8 mouse cellular contexts compared by ENCODE assay signal in the genomic region with DNA sequence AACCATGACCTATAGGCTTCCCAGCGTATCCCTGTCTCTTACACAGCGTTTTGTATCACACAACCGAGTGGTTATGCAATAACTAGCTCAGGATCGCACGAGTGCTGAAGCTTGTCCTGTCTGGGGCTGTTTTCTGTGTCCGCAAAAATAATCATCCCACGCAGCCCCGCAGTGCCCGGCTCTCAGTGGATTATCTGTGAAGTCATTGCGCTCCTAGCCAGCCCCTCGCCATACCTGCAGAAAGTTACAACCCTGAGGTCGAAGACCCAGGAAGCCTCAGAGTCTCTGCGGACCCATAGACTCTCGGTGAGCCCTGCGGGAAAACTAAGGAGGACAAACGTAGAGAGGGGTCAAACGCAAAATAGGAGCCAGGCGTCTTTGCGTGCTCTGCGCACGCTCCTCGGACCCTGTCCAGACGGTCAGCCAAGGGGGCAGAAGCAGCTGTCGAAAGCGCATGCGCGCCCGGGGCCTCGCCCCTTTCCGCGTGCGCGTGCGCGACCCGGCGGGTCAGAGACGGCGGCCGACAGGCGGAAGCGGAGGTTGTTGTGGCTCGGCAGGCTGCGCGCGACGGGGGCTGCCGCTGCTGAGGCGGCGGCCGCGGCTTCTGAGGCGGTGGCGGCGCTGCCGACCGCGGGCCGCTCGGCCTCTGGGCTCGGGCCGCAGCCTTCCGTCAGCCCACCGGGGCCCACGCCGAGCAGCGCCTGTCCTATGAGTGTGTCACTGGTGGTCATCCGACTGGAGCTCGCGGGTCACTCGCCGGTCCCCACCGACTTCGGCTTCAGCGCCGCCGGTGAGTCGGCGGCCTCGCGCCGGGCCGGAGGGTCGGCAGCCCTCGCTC. TPM values are rescaled to one million over a fixed set of nuclear protein-coding genes. Genes with fewer than 3 reads are reported as not detected.
DNase-seq lines count a peak whose midpoint lies in the region; ATAC-seq and TF ChIP-seq lines count a peak whose summit lies in the region.

A gene (minus strand): TSS at position 456 of the 838 bp plus-strand sequence.
A gene (plus strand): TSS at position 505 of the 838 bp plus-strand sequence.

- TF ChIP-seq CTCF in liver, adult 2 months (IDR thresholded peaks at IDR 0.05; ENCODE audit: low read depth, low read length), result no peak

- H3ac ChIP-seq in myocyte (ENCODE audit: control insufficient read depth, insufficient read length), result peak within 1 kb of the TSS; percentile 95

- peak within 1 kb of the TSS; percentile 87 for H3K9ac ChIP-seq in heart, embryonic 11.5 days (ENCODE audit: low read depth, low read length)
- H3K9ac ChIP-seq in kidney, embryonic 16.5 days (replicated peaks; ENCODE audit: low read length), result peak within 1 kb of the TSS; percentile 83
- peak within 1 kb of the TSS; percentile 99 for H3K9ac ChIP-seq in liver, adult 2 months (ENCODE audit: low read depth, low read length)

- peak within 1 kb of the TSS; percentile 90 for H3K4me3 ChIP-seq in heart, embryonic 11.5 days (ENCODE audit: low read depth, low read length)
- H3K4me3 ChIP-seq in kidney, embryonic 16.5 days (ENCODE audit: low read length), result peak within 1 kb of the TSS; percentile 83
- peak within 1 kb of the TSS; percentile 74 for H3K4me3 ChIP-seq in liver, adult 2 months (ENCODE audit: insufficient read depth, low read depth, low read length)
- peak within 1 kb of the TSS; percentile 74 for H3K4me3 ChIP-seq in myocyte

- no peaks in the 10 kb centered on the region; the same call in 1 of the 2 replicates for H3K36me3 ChIP-seq in heart, embryonic 11.5 days (ENCODE audit: control insufficient read depth, insufficient read depth, low read length)
- peaks cover 16% of the 10 kb centered on the region for H3K36me3 ChIP-seq in kidney, embryonic 16.5 days (ENCODE audit: insufficient read depth, low read length)
- peaks cover 21% of the 10 kb centered on the region; the same call in 1 of the 2 replicates for H3K36me3 ChIP-seq in liver, adult 2 months (ENCODE audit: control insufficient read depth, insufficient read depth, low read length)
- H3K36me3 ChIP-seq in myocyte (ENCODE audit: control insufficient read depth, insufficient read depth), result peaks cover 16% of the 10 kb centered on the region
- H3K36me3 ChIP-seq in splenic B cell, adult 2 months (ENCODE audit: control insufficient read depth, insufficient read depth, low read length, poor library complexity, severe bottlenecking), result peaks cover 2% of the 10 kb centered on the region

- H3K27ac ChIP-seq in heart, embryonic 11.5 days (ENCODE audit: low read depth, low read length), result peak within 1 kb of the TSS; percentile 62
- peak within 1 kb of the TSS; percentile 13 for H3K27ac ChIP-seq in kidney, embryonic 16.5 days (ENCODE audit: low read length)
- peak within 1 kb of the TSS; percentile 99 for H3K27ac ChIP-seq in liver, adult 2 months (replicated peaks; ENCODE audit: insufficient read depth, low read depth, low read length)

- H3K4me1 ChIP-seq in heart, embryonic 11.5 days (ENCODE audit: control insufficient read depth, insufficient read depth, low read length), result peaks cover 7% of the 10 kb centered on the region
- H3K4me1 ChIP-seq in kidney, embryonic 16.5 days (ENCODE audit: insufficient read depth, low read length), result peaks cover 12% of the 10 kb centered on the region
- H3K4me1 ChIP-seq in liver, adult 2 months (ENCODE audit: control insufficient read depth, insufficient read depth, low read length), result peaks cover 16% of the 10 kb centered on the region

- peak within 1 kb of the TSS; percentile 76 for H3K4me2 ChIP-seq in heart, embryonic 11.5 days
- H3K4me2 ChIP-seq in kidney, embryonic 16.5 days (replicated peaks; ENCODE audit: low read depth, low read length), result peak within 1 kb of the TSS; percentile 78
- H3K4me2 ChIP-seq in myocyte (ENCODE audit: low read depth), result peak within 1 kb of the TSS; percentile 85

- H3K79me2 ChIP-seq in liver, adult 2 months (ENCODE audit: control insufficient read depth, insufficient read depth, low read length), result peaks cover 23% of the 10 kb centered on the region
- H3K79me2 ChIP-seq in myocyte (ENCODE audit: control insufficient read depth, insufficient read depth), result peaks cover 24% of the 10 kb centered on the region

- peak; percentile 93 to 96 for DNase-seq in B cell, adult 2 months
- peak; percentile 96 for DNase-seq in brain, adult 2 months (ENCODE audit: low read depth, low spot score)
- peak; percentile 81 for DNase-seq in liver, adult 2 months (ENCODE audit: extremely low read depth, low read depth, low spot score)
- peak; percentile 94 for DNase-seq in splenic B cell, adult 2 months (ENCODE audit: low read depth, low spot score)

- 1% methylated on average over 84 of the region's 85 CpGs for WGBS in heart, embryonic 11.5 days (ENCODE audit: insufficient replicate concordance)
- WGBS in kidney, embryonic 16.5 days, result 1% methylated on average over 74 of the region's 85 CpGs
- WGBS in liver, adult 2 months, result under 1% methylated on average over 78 of the region's 85 CpGs

- no peaks in the 10 kb centered on the region for H3K9me3 ChIP-seq in heart, embryonic 11.5 days (replicated peaks; ENCODE audit: control insufficient read depth, low read length)
- no peaks in the 10 kb centered on the region for H3K9me3 ChIP-seq in kidney, embryonic 16.5 days (ENCODE audit: low read length)

- peak; percentile 90 for ATAC-seq in erythroblast, adult 5-6 weeks (replicated peaks; ENCODE audit: low FRiP score, poor library complexity, severe bottlenecking)
- peak; percentile 86 for ATAC-seq in heart, embryonic 11.5 days (replicated peaks; ENCODE audit: insufficient number of reproducible peaks, low FRiP score, low TSS enrichment)
- peak; percentile 92 for ATAC-seq in kidney, embryonic 16.5 days (ENCODE audit: low FRiP score, low TSS enrichment)

- no peaks in the 10 kb centered on the region for H3K27me3 ChIP-seq in heart, embryonic 11.5 days (ENCODE audit: control insufficient read depth, insufficient read depth, low read length)
- H3K27me3 ChIP-seq in kidney, embryonic 16.5 days (ENCODE audit: insufficient read depth, low read length), result no peaks in the 10 kb centered on the region
- no peaks in the 10 kb centered on the region for H3K27me3 ChIP-seq in liver, adult 2 months (ENCODE audit: control insufficient read depth, insufficient read depth, low read length)
- H3K27me3 ChIP-seq in myocyte (ENCODE audit: control insufficient read depth, insufficient read depth, insufficient read length), result no peaks in the 10 kb centered on the region
- no peaks in the 10 kb centered on the region for H3K27me3 ChIP-seq in splenic B cell, adult 2 months (ENCODE audit: control insufficient read depth, insufficient read depth, low read length, poor library complexity, severe bottlenecking)

- TF ChIP-seq POLR2A in liver, adult 2 months (IDR thresholded peaks at IDR 0.05; ENCODE audit: extremely low read depth, insufficient read depth, low read length), result peak; percentile 88; the same call in 1 of the 2 replicates
- TF ChIP-seq POLR2A in myocyte (IDR thresholded peaks at IDR 0.05; ENCODE audit: insufficient read length, low read depth), result peak; percentile 99

TF ChIP-seq in myocyte, 11 proteins besides CTCF, POLR2A, EP300 and RAD21:
- TF ChIP-seq TCF12 (IDR thresholded peaks at IDR 0.05; ENCODE audit: insufficient read depth, poor library complexity, severe bottlenecking) (no peak), MYOD1 (IDR thresholded peaks at IDR 0.05; ENCODE audit: control insufficient read depth in 1 of 3, insufficient read length in 2 of 3, low read depth in 2 of 3) (peak in 2 of 3 experiments; percentile 40 to 59), MAX (IDR thresholded peaks at IDR 0.05; ENCODE audit: low read depth) (no peak), REST (IDR thresholded peaks at IDR 0.05; ENCODE audit: insufficient read depth, insufficient read length) (no peak), CEBPB (IDR thresholded peaks at IDR 0.05; ENCODE audit: insufficient read depth, poor library complexity, severe bottlenecking) (0 out of 2 replicates have a peak, but pooled peaks have one; percentile 45), POLR2AphosphoS2 (IDR thresholded peaks at IDR 0.05; ENCODE audit: insufficient read length, low read depth) (peak; percentile 93), USF1 (IDR thresholded peaks at IDR 0.05; ENCODE audit: low read depth) (no peak), SRF (IDR thresholded peaks at IDR 0.05; ENCODE audit: control insufficient read depth, insufficient read length, low read depth) (no peak), MYOG (IDR thresholded peaks at IDR 0.05; ENCODE audit: control insufficient read depth in 1 of 3, insufficient read depth in 1 of 3, insufficient read length in 2 of 3, low read depth in 2 of 3) (peak in 2 of 3 experiments; percentile 7 to 71)

RNA-seq across cellular contexts. Expression of the first gene that starts in this region (rescaled TPM):
- 2.1 and 3.7 TPM in 2 replicates for total RNA-seq in erythroblast, adult 5-6 weeks (2015; ENCODE audit: low replicate concordance)
- total RNA-seq in erythroblast, adult 5-6 weeks (2017; ENCODE audit: low replicate concordance), result 0.14 and 0.26 TPM in 2 replicates
- polyA plus RNA-seq in heart, embryonic 11.5 days (2014; fragmentation: Nextera tagmentation; extraction: Ambion mirVana), result 1.1 and 1.5 TPM in 2 replicates
- polyA plus RNA-seq in kidney, embryonic 16.5 days (2015; fragmentation: Nextera tagmentation; extraction: Ambion mirVana), result 4.3 and 5.7 TPM in 2 replicates
- 19.6 and 23.5 TPM in 2 replicates for total RNA-seq in liver, adult 2 months (2014; rRNA removed)
- polyA plus RNA-seq in liver, adult 2 months (2012; rRNA removed), result 27.5 and 27.7 TPM in 2 replicates
- 4.7 TPM for polyA plus RNA-seq in myocyte (2012; fragmentation: generic; extraction: Trizol)

RNA-seq across cellular contexts. Expression of the second gene that starts in this region (rescaled TPM):
- total RNA-seq in erythroblast, adult 5-6 weeks (2015; ENCODE audit: low replicate concordance), result 30.4 and 45.1 TPM in 2 replicates
- 67.0 and 88.8 TPM in 2 replicates for total RNA-seq in erythroblast, adult 5-6 weeks (2017; ENCODE audit: low replicate concordance)
- 23.9 and 30.7 TPM in 2 replicates for polyA plus RNA-seq in heart, embryonic 11.5 days (2014; fragmentation: Nextera tagmentation; extraction: Ambion mirVana)
- 34.9 and 37.4 TPM in 2 replicates for polyA plus RNA-seq in kidney, embryonic 16.5 days (2015; fragmentation: Nextera tagmentation; extraction: Ambion mirVana)
- 95.5 and 112 TPM in 2 replicates for total RNA-seq in liver, adult 2 months (2014; rRNA removed)
- polyA plus RNA-seq in liver, adult 2 months (2012; rRNA removed), result 48.1 and 48.7 TPM in 2 replicates
- 40.9 TPM for polyA plus RNA-seq in myocyte (2012; fragmentation: generic; extraction: Trizol)

Comparison
In these comparisons a context has a peak if more than half of its experiments do, and no peak if none do; other contexts are left out.
1. Peak in every context shown above with its lines: DNase-seq, ATAC-seq, H3K4me3 ChIP-seq and H3K27ac ChIP-seq.
2. H3K27ac ChIP-seq: peak in every context shown above with its lines; median percentile 99 in liver, adult 2 months; 62 in heart, embryonic 11.5 days; 13 in kidney, embryonic 16.5 days.